Mouse (Mus musculus): Measurements from ENCODE around the gene Krt26.

Gene Krt26

GRCm38 (mm10) chr11:99283334-99283733 lies 54.4 kb downstream of the Krt26 start:
- DNase-seq = no peak

- peak; percentile 62 for DNase-seq
Observed at GRCm38 (mm10) chr11:99281116-99281515, 56.6 kb downstream of the Krt26 start.

- DNase-seq = peak; percentile 69
Observed at GRCm38 (mm10) chr11:99279986-99280385, 57.8 kb downstream of the Krt26 start.

Measured in cerebellum, adult 9-11 months (tissue).